Mouse (Mus musculus): ENCODE measurements around the gene Eif3l.

Eif3l gene

GRCm38 (mm10) chr15:79124331-79124875 lies 49.4 kb downstream of the Eif3l start:
- DNase-seq (ENCODE audit: low spot score): no peak

GRCm38 (mm10) chr15:79126217-79126932 lies 51.4 kb downstream of the Eif3l start:
- DNase-seq (ENCODE audit: low spot score): peak; percentile 43

- DNase-seq (ENCODE audit: low spot score): no peak
Measured at GRCm38 (mm10) chr15:79127101-79127500, 52.1 kb downstream of the Eif3l start.

GRCm38 (mm10) chr15:79128208-79128607 lies 53.2 kb downstream of the Eif3l start:
- DNase-seq (ENCODE audit: low spot score): no peak

- no peak for DNase-seq (ENCODE audit: low spot score)
Measured at GRCm38 (mm10) chr15:79129311-79129710, 54.3 kb downstream of the Eif3l start.

GRCm38 (mm10) chr15:79130782-79131181 lies 55.8 kb downstream of the Eif3l start:
- no peak for DNase-seq (ENCODE audit: low spot score)

GRCm38 (mm10) chr15:79131442-79131841 lies 56.5 kb downstream of the Eif3l start:
- DNase-seq (ENCODE audit: low spot score): no peak

GRCm38 (mm10) chr15:79133191-79133661 lies 58.2 kb downstream of the Eif3l start:
- DNase-seq (ENCODE audit: low spot score): no peak

- no peak for DNase-seq (ENCODE audit: low spot score)
Measured at GRCm38 (mm10) chr15:79134496-79135270, 59.7 kb downstream of the Eif3l start.

GRCm38 (mm10) chr15:79135332-79135731 lies 60.4 kb downstream of the Eif3l start:
- no peak for DNase-seq (ENCODE audit: low spot score)

- no peak for DNase-seq (ENCODE audit: low spot score)
Measured at GRCm38 (mm10) chr15:79135783-79136575, 61.0 kb downstream of the Eif3l start.

- DNase-seq (ENCODE audit: low spot score): no peak
Measured at GRCm38 (mm10) chr15:79139640-79140039, 64.7 kb downstream of the Eif3l start.

GRCm38 (mm10) chr15:79140866-79141565 lies 66.0 kb downstream of the Eif3l start, which contains the start of the genes Polr2f and 1700088E04Rik:
Gene Polr2f, plus strand, starts transcription at chr15:79141009.
Gene 1700088E04Rik, minus strand, starts transcription at chr15:79141253.
- peak; percentile 100 for DNase-seq (ENCODE audit: low spot score)

GRCm38 (mm10) chr15:79141566-79141917 lies 66.6 kb downstream of the Eif3l start:
- DNase-seq (ENCODE audit: low spot score): no peak

- DNase-seq (ENCODE audit: low spot score): no peak
Measured at GRCm38 (mm10) chr15:79143316-79143715, 68.3 kb downstream of the Eif3l start.

Measured in embryo, embryonic 10 days (tissue).